18 mouse cellular contexts compared by ENCODE assay signal in genomic region chr2:125681811-125682210, GRCm38 (mm10). TPM values are rescaled to one million over a fixed set of nuclear protein-coding genes. Genes with fewer than 3 reads are reported as not detected.
DNase-seq lines count a peak whose midpoint lies in the region; ATAC-seq and TF ChIP-seq lines count a peak whose summit lies in the region.
"Had no signal": no experiment of that assay in that cellular context is flagged by ENCODE, and none has a peak within 500 bp of the region (broad histone marks: within the 10 kb centered on the region; RNA-seq: fewer than 3 reads in every experiment).

No protein-coding gene starts in this region.

- no peak overlapping the region for H3K9ac ChIP-seq in kidney, postnatal 0 days (ENCODE audit: low read depth, low read length)
- H3K9ac ChIP-seq in kidney, embryonic 15.5 days: no peak overlapping the region
- H3K9ac ChIP-seq in forebrain, embryonic 14.5 days (ENCODE audit: low read length): no peak overlapping the region
- no peak overlapping the region for H3K9ac ChIP-seq in midbrain, embryonic 15.5 days
- H3K9ac ChIP-seq: forebrain, postnatal 0 days; heart, embryonic 12.5 days; midbrain, embryonic 12.5 days had no signal

- H3K4me2 ChIP-seq in kidney, postnatal 0 days (ENCODE audit: low read length): no peak overlapping the region
- no peak overlapping the region for H3K4me2 ChIP-seq in kidney, embryonic 15.5 days
- H3K4me2 ChIP-seq in forebrain, embryonic 14.5 days (ENCODE audit: low read length): no peak overlapping the region
- no peak overlapping the region for H3K4me2 ChIP-seq in midbrain, embryonic 15.5 days
- H3K4me2 ChIP-seq: heart, embryonic 12.5 days; liver, embryonic 11.5 days; midbrain, embryonic 12.5 days had no signal

- no peak overlapping the region for H3K27ac ChIP-seq in kidney, postnatal 0 days
- no peak overlapping the region for H3K27ac ChIP-seq in kidney, embryonic 15.5 days
- no peak overlapping the region for H3K27ac ChIP-seq in limb, embryonic 10.5 days
- H3K27ac ChIP-seq in forebrain, embryonic 14.5 days (ENCODE audit: low read depth, low read length): no peak overlapping the region
- no peak overlapping the region for H3K27ac ChIP-seq in midbrain, embryonic 15.5 days
- H3K27ac ChIP-seq: midbrain, embryonic 12.5 days had no signal

- H3K36me3 ChIP-seq in kidney, postnatal 0 days (ENCODE audit: insufficient read depth, low read length): no peaks in the 10 kb centered on the region
- no peaks in the 10 kb centered on the region for H3K36me3 ChIP-seq in kidney, embryonic 15.5 days
- H3K36me3 ChIP-seq in limb, embryonic 10.5 days: no peaks in the 10 kb centered on the region
- no peaks in the 10 kb centered on the region for H3K36me3 ChIP-seq in forebrain, embryonic 14.5 days (ENCODE audit: control insufficient read depth, insufficient read depth, low read length)
- no peaks in the 10 kb centered on the region for H3K36me3 ChIP-seq in midbrain, embryonic 15.5 days (replicated peaks)
- H3K36me3 ChIP-seq: heart, embryonic 12.5 days; midbrain, embryonic 12.5 days had no signal

- TF ChIP-seq CTCF in kidney, postnatal 0 days (IDR thresholded peaks at IDR 0.05; ENCODE audit: low read depth): no peak
- no peak for TF ChIP-seq CTCF in lung, adult 2 months (IDR thresholded peaks at IDR 0.05; ENCODE audit: insufficient read depth, low read length)

- ATAC-seq in kidney, postnatal 0 days (replicated peaks; ENCODE audit: low FRiP score, low read depth): no peak
- ATAC-seq in kidney, embryonic 15.5 days (replicated peaks; ENCODE audit: low FRiP score): no peak
- ATAC-seq in forebrain, embryonic 14.5 days: no peak
- ATAC-seq in midbrain, embryonic 15.5 days (replicated peaks): no peak
- ATAC-seq: forebrain, postnatal 0 days; hindbrain, embryonic 16.5 days; intestine, postnatal 0 days had no signal

- TF ChIP-seq POLR2A in lung, adult 2 months (IDR thresholded peaks at IDR 0.05; ENCODE audit: borderline replicate concordance, extremely low read depth, low read depth, low read length): no peak

- 74% methylated on average over 9 of the region's 9 CpGs for WGBS in kidney, postnatal 0 days
- WGBS in kidney, embryonic 15.5 days: 77% methylated on average over 9 of the region's 9 CpGs
- 52% methylated on average over 9 of the region's 9 CpGs for WGBS in lung, adult 2 months
- 43% methylated on average over 9 of the region's 9 CpGs for WGBS in limb, embryonic 10.5 days
- 81% methylated on average over 9 of the region's 9 CpGs for WGBS in forebrain, embryonic 14.5 days
- WGBS in midbrain, embryonic 15.5 days: 79% methylated on average over 9 of the region's 9 CpGs

- peak; percentile 48 for DNase-seq in kidney, postnatal 0 days (ENCODE audit: low spot score)
- DNase-seq in lung, postnatal 10 days: peak; percentile 57
- DNase-seq in lung, adult 2 months: no peak
- peak; percentile 46 for DNase-seq in limb, embryonic 10.5 days (ENCODE audit: low spot score)
- DNase-seq in forebrain, embryonic 14.5 days (ENCODE audit: low spot score): no peak
- DNase-seq: cerebellum, adult 8-10 months; forebrain, postnatal 0 days; gastrocnemius, postnatal 14 days; heart, postnatal 4 days; kidney, postnatal 36 days; right cerebral cortex, postnatal 4 days had no signal

- H3K4me3 ChIP-seq in kidney, postnatal 0 days (replicated peaks; ENCODE audit: low read depth, low read length): no peak overlapping the region
- no peak overlapping the region for H3K4me3 ChIP-seq in kidney, embryonic 15.5 days (replicated peaks)
- no peak overlapping the region for H3K4me3 ChIP-seq in lung, adult 2 months (replicated peaks; ENCODE audit: extremely low read depth, low read depth, low read length)
- H3K4me3 ChIP-seq in limb, embryonic 10.5 days: no peak overlapping the region
- H3K4me3 ChIP-seq in forebrain, embryonic 14.5 days (ENCODE audit: low read depth, low read length): no peak overlapping the region
- H3K4me3 ChIP-seq in midbrain, embryonic 15.5 days: no peak overlapping the region
- H3K4me3 ChIP-seq: heart, embryonic 12.5 days; midbrain, embryonic 12.5 days had no signal

- no peaks in the 10 kb centered on the region for H3K27me3 ChIP-seq in kidney, postnatal 0 days (ENCODE audit: insufficient read depth, low read length)
- no peaks in the 10 kb centered on the region for H3K27me3 ChIP-seq in kidney, embryonic 15.5 days
- H3K27me3 ChIP-seq in limb, embryonic 10.5 days (ENCODE audit: low read depth, poor library complexity, severe bottlenecking): no peaks in the 10 kb centered on the region
- no peaks in the 10 kb centered on the region for H3K27me3 ChIP-seq in forebrain, embryonic 14.5 days (replicated peaks; ENCODE audit: control insufficient read depth, insufficient read depth, low read length)
- no peaks in the 10 kb centered on the region for H3K27me3 ChIP-seq in midbrain, embryonic 15.5 days (replicated peaks)
- H3K27me3 ChIP-seq: heart, embryonic 12.5 days had no signal

- 0 out of 2 replicates have a peak, but pooled peaks cover 3% of the 10 kb centered on the region for H3K4me1 ChIP-seq in kidney, postnatal 0 days (replicated peaks; ENCODE audit: insufficient read depth, low read length)
- H3K4me1 ChIP-seq in kidney, embryonic 15.5 days: peaks cover 7% of the 10 kb centered on the region
- H3K4me1 ChIP-seq in lung, adult 2 months (ENCODE audit: control insufficient read depth, insufficient read depth, low read length): no peaks in the 10 kb centered on the region
- peaks cover 27% of the 10 kb centered on the region for H3K4me1 ChIP-seq in limb, embryonic 10.5 days
- no peaks in the 10 kb centered on the region for H3K4me1 ChIP-seq in forebrain, embryonic 14.5 days (ENCODE audit: control insufficient read depth, insufficient read depth, low read length)
- H3K4me1 ChIP-seq in midbrain, embryonic 15.5 days: 0 out of 2 replicates have a peak, but pooled peaks cover 3% of the 10 kb centered on the region

- no peaks in the 10 kb centered on the region for H3K9me3 ChIP-seq in kidney, postnatal 0 days (replicated peaks; ENCODE audit: low read length)
- H3K9me3 ChIP-seq in kidney, embryonic 15.5 days (replicated peaks): no peaks in the 10 kb centered on the region
- no peaks in the 10 kb centered on the region for H3K9me3 ChIP-seq in limb, embryonic 10.5 days (replicated peaks)
- H3K9me3 ChIP-seq in forebrain, embryonic 14.5 days (replicated peaks; ENCODE audit: control insufficient read depth, low read length): no peaks in the 10 kb centered on the region
- no peaks in the 10 kb centered on the region for H3K9me3 ChIP-seq in midbrain, embryonic 15.5 days
- H3K9me3 ChIP-seq: heart, embryonic 12.5 days; midbrain, embryonic 12.5 days had no signal

RNA-seq across cellular contexts. Expression of gene Eid1, which starts 8.9 kb away (rescaled TPM):
- polyA plus RNA-seq in kidney, postnatal 0 days (2015; fragmentation: Nextera tagmentation; extraction: Ambion mirVana): 106 and 120 TPM in 2 replicates
- polyA plus RNA-seq in kidney, embryonic 15.5 days (2015; fragmentation: Nextera tagmentation; extraction: Ambion mirVana): 116 and 119 TPM in 2 replicates
- 23.2 and 27.4 TPM in 2 replicates for polyA plus RNA-seq in lung, adult 2 months (2012; rRNA removed)
- polyA plus RNA-seq in limb, embryonic 10.5 days (2016; fragmentation: Nextera tagmentation; extraction: Ambion mirVana): 106 and 135 TPM in 2 replicates
- polyA plus RNA-seq in forebrain, embryonic 14.5 days (2014; fragmentation: Nextera tagmentation; extraction: Ambion mirVana): 405 and 426 TPM in 2 replicates
- polyA plus RNA-seq in midbrain, embryonic 15.5 days (2015; fragmentation: Nextera tagmentation; extraction: Ambion mirVana): 376 and 397 TPM in 2 replicates

RNA-seq across cellular contexts. Expression of gene Shc4, which starts 42.1 kb away (rescaled TPM):
- 0.23 and 0.37 TPM in 2 replicates for polyA plus RNA-seq in kidney, postnatal 0 days (2015; fragmentation: Nextera tagmentation; extraction: Ambion mirVana)
- polyA plus RNA-seq in kidney, embryonic 15.5 days (2015; fragmentation: Nextera tagmentation; extraction: Ambion mirVana): 1.2 and 1.3 TPM in 2 replicates
- polyA plus RNA-seq in lung, adult 2 months (2012; rRNA removed): 0.34 and 0.51 TPM in 2 replicates
- 1.4 TPM in 2 replicates for polyA plus RNA-seq in limb, embryonic 10.5 days (2016; fragmentation: Nextera tagmentation; extraction: Ambion mirVana)
- polyA plus RNA-seq in forebrain, embryonic 14.5 days (2014; fragmentation: Nextera tagmentation; extraction: Ambion mirVana): 0.66 and 0.85 TPM in 2 replicates
- polyA plus RNA-seq in midbrain, embryonic 15.5 days (2015; fragmentation: Nextera tagmentation; extraction: Ambion mirVana): 3.6 and 3.7 TPM in 2 replicates

RNA-seq across cellular contexts. Expression of gene Cep152, which starts 56.9 kb away (rescaled TPM):
- polyA plus RNA-seq in kidney, postnatal 0 days (2015; fragmentation: Nextera tagmentation; extraction: Ambion mirVana): 2.4 and 3.4 TPM in 2 replicates
- 7.7 and 8.1 TPM in 2 replicates for polyA plus RNA-seq in kidney, embryonic 15.5 days (2015; fragmentation: Nextera tagmentation; extraction: Ambion mirVana)
- polyA plus RNA-seq in lung, adult 2 months (2012; rRNA removed): 0.86 and 1.2 TPM in 2 replicates
- polyA plus RNA-seq in limb, embryonic 10.5 days (2016; fragmentation: Nextera tagmentation; extraction: Ambion mirVana): 10.0 and 11.1 TPM in 2 replicates
- polyA plus RNA-seq in forebrain, embryonic 14.5 days (2014; fragmentation: Nextera tagmentation; extraction: Ambion mirVana): 3.2 TPM in 2 replicates
- polyA plus RNA-seq in midbrain, embryonic 15.5 days (2015; fragmentation: Nextera tagmentation; extraction: Ambion mirVana): 2.8 and 3.0 TPM in 2 replicates

Comparison
In these comparisons a context has a peak if more than half of its experiments do, and no peak if none do; other contexts are left out.
1. DNase-seq: peak in kidney, postnatal 0 days (single experiment), lung, postnatal 10 days (single experiment) and limb, embryonic 10.5 days (single experiment); none in lung, adult 2 months (single experiment) and forebrain, embryonic 14.5 days (single experiment).